Mouse (Mus musculus) kidney, postnatal 10 days (tissue): Measurements from ENCODE around the gene B4galnt3.

Source experiments
- DNase-seq: peaks from one replicate; pipeline ENCODE4 v3.0.0; 2021; ENCODE audit warnings: mixed read lengths

B4galnt3 gene

GRCm38 (mm10) chr6:120211536-120211935 is 82.8 kb downstream of the B4galnt3 start:
- no peak for DNase-seq

- no peak for DNase-seq
Observed at GRCm38 (mm10) chr6:120206586-120206985, 87.8 kb downstream of the B4galnt3 start.

- no peak for DNase-seq
Observed at GRCm38 (mm10) chr6:120202406-120202805, 92.0 kb downstream of the B4galnt3 start.

- no peak for DNase-seq
Observed at GRCm38 (mm10) chr6:120201956-120202355, 92.4 kb downstream of the B4galnt3 start.

GRCm38 (mm10) chr6:120199638-120200394 is 94.5 kb downstream of the B4galnt3 start:
- DNase-seq: no peak

GRCm38 (mm10) chr6:120197964-120198363 is 96.4 kb downstream of the B4galnt3 start:
- peak; percentile 85 for DNase-seq

GRCm38 (mm10) chr6:120196837-120197236 is 97.5 kb downstream of the B4galnt3 start:
- peak; percentile 62 for DNase-seq

- peak; percentile 62 for DNase-seq
Observed at GRCm38 (mm10) chr6:120194963-120195362, 99.4 kb downstream of the B4galnt3 start.

- no peak for DNase-seq
Observed at GRCm38 (mm10) chr6:120194305-120194704, 100.1 kb downstream of the B4galnt3 start.

- no peak for DNase-seq
Observed at GRCm38 (mm10) chr6:120193793-120194192, 100.6 kb downstream of the B4galnt3 start.

GRCm38 (mm10) chr6:120193174-120193573 is 101.2 kb downstream of the B4galnt3 start:
- DNase-seq: peak; percentile 90

- peak; percentile 72 for DNase-seq
Observed at GRCm38 (mm10) chr6:120192211-120192870, 102.0 kb downstream of the B4galnt3 start.

- DNase-seq: no peak
Observed at GRCm38 (mm10) chr6:120191396-120192170, 102.8 kb downstream of the B4galnt3 start.

GRCm38 (mm10) chr6:120190912-120191311 is 103.4 kb downstream of the B4galnt3 start:
- DNase-seq: no peak

- DNase-seq: no peak
Observed at GRCm38 (mm10) chr6:120190365-120190764, 104.0 kb downstream of the B4galnt3 start.

GRCm38 (mm10) chr6:120189287-120189686 is 105.1 kb downstream of the B4galnt3 start:
- no peak for DNase-seq

GRCm38 (mm10) chr6:120188376-120189235 is 105.8 kb downstream of the B4galnt3 start:
- DNase-seq: peak; percentile 40

- peak; percentile 48 for DNase-seq
Observed at GRCm38 (mm10) chr6:120187587-120188176, 106.7 kb downstream of the B4galnt3 start.

GRCm38 (mm10) chr6:120186594-120186993 is 107.8 kb downstream of the B4galnt3 start:
- DNase-seq: no peak

- DNase-seq: no peak
Observed at GRCm38 (mm10) chr6:120185756-120186155, 108.6 kb downstream of the B4galnt3 start.

- no peak for DNase-seq
Observed at GRCm38 (mm10) chr6:120185012-120185730, 109.2 kb downstream of the B4galnt3 start.
